Mouse (Mus musculus) right cerebral cortex, postnatal 14 days (tissue): ENCODE data around the gene Dact2.

Experiments
- DNase-seq: peaks from one replicate; pipeline ENCODE4 v3.0.0; 2022

Gene Dact2

GRCm38 (mm10) chr17:14204061-14204460 lies at the start of gene Dact2:
TSS of gene Dact2 (minus strand) at chr17:14204304.
- DNase-seq = peak; percentile 76

- DNase-seq = no peak
These were observed 48.4 kb upstream of the Dact2 start for GRCm38 (mm10) chr17:14252456-14252855.

DNA sequence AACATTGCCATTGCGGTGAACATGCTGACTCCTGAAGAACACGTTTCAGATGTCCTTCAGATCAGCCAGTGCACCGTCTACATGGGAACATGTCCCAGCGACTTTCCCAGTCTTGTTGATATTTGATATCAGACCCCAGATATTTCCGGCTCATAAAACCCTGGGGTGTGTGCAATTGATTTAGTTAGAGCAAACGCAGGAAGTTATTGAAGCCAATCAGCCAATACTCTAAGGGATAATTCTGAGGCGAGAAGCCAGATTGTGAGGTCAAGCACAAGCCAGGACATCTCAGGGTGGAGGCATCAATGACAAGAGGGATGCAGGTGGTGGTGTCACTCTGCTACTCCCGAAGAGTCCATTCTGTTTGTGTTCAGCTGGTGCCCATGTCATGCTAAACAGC lies 46.3 kb upstream of the Dact2 start:
- no peak for DNase-seq

DNA sequence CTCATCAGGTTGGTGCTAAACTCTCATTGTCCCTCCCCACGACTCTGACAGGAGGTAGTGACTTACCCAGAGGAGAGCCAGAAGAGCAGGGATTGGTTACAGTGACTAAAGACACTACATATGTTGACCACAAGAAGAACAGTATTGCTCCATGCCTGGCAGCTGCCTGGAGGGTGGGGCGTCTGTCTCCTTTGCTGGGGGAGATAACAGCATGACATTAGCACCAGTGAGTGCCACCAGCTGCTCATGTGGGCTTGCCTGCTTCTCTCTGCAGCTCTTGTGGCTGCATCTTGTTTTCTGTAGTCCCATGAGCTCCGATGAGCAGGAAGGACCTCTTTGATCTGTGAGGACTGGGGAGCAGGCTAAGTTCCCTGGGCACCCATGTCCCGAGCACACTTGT lies 45.5 kb upstream of the Dact2 start:
- DNase-seq = no peak

DNA sequence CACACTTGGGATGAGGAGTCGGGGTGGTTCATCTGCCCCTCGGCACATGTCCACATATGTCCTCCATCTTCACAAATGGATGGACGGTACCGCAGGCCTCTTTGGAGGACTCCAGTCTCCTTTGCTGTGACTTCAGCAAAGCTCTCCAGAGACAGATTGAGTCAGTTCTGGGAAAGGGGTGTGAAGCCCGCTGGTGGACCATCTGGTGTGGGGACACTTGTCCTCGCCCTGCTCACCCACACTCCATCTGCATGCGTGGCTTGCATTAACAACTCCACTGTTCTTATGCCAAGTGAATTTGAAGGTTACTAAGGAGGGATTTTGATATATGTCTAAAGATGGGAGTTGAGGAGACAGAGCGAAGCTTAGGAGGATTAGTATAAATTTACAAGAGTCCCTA lies 43.8 kb upstream of the Dact2 start:
- DNase-seq = peak; percentile 57

- DNase-seq = no peak
These were observed 42.2 kb upstream of the Dact2 start for GRCm38 (mm10) chr17:14246266-14246665.

DNA sequence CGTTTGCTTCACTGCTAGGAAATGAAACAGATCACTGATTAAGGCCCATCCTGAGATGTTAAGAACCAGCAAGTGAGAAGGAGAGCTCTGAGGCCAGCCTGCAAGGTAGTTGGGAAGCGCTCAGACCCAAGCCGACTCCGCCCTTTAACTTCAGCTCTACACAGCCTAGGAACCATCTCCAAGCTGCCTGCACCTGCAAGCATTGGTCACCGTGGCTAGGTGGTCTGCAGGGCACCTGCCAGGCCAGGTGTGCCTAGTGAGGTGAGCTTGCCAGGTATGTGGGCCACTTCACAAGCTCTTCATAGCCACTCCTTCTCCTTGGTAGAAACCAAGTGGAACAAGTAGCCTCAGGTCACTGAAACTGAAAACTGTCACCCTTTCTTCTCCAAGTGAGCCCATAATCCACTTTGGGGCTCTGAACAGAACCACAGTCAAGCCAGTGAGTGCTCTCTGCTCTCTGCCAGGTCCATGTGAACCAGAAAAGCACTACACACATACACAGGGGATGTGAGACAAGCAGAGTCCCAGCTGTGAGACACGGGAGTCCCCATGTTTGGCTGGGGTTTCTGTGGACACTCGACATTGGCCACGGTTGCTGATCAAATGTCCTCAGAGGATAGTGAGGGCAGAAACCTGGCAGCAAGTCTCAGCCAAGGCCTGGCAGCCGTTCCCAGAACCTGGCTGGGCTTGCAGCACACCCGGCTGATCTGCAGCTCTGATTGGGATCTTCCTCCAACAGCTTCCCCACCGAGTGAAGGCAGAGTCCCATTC lies 40.3 kb upstream of the Dact2 start:
- DNase-seq = no peak

- DNase-seq = no peak
These were observed 38.5 kb upstream of the Dact2 start for GRCm38 (mm10) chr17:14242634-14243033.

DNA sequence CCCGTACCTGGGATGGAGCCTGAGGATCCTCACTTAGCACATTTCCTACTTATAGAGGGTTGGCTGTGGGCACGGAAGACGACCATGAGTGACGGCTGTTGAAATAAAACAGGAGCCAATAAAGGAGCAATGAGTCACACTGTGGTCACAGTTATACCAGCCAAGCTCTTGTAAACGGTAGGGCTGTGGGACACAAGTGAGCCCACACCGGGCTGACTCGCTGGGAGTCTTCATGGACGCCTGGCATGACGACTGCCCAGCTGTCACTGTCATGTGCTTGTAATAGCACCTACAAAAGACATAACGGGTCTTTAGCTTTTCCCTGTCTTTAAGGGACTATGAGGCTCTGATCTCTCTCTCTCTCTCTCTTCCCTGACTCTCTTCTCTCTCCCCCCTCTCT lies 35.9 kb upstream of the Dact2 start:
- no peak for DNase-seq

DNA sequence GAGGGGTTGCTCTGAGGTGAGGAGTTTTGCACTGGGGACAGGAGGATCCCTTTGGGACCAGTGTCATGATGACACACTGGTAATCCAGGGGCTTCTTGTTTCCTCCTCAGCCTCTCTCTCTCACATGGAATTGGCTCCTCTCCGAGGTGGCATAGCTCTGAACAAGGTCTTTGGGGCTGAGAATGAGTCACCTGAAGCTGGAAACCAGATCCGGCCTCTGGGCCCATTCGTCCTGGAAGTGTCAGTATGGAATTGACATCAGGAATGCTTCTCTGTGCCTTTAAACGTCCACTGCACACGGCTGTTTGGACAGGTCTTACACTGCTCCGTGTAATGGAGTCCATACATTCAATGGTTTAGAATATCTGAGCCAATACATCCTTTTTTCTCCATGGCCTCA lies 33.0 kb upstream of the Dact2 start:
- no peak for DNase-seq

DNA sequence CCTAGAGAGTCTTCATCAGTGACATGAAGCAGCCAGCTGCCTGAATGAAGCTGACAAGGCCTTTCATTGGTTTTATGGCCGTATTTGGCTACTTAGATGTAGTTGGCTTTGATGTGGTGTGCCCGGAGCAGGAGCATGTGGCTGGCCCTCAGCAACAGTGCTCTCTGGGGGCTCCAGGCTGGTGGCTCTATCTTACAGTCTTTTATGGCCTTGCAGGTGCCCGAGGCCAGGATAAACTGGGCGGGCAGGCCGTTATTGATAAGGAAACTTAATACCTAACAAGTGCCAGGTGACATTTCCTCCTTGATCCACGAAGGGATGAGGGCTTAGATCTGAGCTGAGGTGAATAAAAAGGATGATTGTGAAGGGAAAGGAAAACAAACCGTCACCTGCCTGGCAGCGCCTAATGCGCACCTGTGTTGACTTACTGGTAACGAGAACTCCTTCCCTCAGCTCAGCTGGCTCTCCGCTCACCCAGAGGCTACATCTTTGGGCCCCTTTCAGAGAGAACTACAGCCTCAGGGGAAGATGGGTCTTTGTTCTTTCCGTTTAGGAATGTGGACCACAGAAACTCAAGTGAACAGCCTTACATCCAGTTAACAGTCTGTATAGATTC lies 30.8 kb upstream of the Dact2 start:
- DNase-seq = no peak

GRCm38 (mm10) chr17:14233658-14234057 lies 29.6 kb upstream of the Dact2 start:
- DNase-seq = no peak

- DNase-seq = peak; percentile 90
These were observed 28.5 kb upstream of the Dact2 start for GRCm38 (mm10) chr17:14232629-14233028.

- DNase-seq = no peak
These were observed 26.8 kb upstream of the Dact2 start for GRCm38 (mm10) chr17:14230698-14231430.

DNA sequence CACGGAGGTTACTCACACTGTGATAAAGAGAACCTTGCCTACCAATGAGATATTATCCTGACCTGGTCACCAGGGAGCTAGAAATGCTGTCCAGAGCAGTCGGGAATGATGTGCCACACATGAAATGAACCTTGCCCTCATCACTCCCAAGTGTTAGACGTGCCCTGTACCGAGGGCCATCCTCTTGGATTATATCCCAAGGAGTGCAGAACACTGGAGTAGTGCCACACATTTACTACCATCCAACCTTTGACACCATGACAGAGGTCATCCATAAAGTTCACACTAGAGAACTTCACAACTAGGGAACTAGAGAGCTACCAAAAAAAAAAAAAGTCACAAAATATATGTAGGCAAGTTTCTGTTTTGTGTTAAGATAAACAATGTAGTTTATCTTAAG lies 24.3 kb upstream of the Dact2 start:
- DNase-seq = no peak

GRCm38 (mm10) chr17:14227601-14228000 lies 23.5 kb upstream of the Dact2 start:
- DNase-seq = no peak

DNA sequence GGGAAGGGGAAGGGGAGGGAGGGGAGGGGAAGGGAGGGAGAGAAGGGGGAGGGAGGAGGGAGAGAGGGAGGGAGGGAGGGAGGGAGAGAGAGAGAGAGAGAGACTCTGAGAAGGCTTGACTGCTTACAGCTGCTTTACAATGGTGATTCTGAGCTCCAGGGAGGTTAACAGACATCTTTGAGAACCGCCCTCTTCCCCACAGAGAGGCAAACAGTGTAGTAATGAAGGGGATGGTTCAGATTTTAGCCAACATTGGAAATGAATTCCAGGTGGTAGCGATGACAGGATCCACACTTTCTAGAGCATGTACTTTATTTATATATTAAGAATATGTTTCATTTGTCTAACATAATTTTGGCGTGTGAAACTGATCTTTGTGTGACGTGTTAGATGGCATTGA lies 22.7 kb upstream of the Dact2 start:
- no peak for DNase-seq

GRCm38 (mm10) chr17:14225982-14226652 lies 22.0 kb upstream of the Dact2 start:
- no peak for DNase-seq

DNA sequence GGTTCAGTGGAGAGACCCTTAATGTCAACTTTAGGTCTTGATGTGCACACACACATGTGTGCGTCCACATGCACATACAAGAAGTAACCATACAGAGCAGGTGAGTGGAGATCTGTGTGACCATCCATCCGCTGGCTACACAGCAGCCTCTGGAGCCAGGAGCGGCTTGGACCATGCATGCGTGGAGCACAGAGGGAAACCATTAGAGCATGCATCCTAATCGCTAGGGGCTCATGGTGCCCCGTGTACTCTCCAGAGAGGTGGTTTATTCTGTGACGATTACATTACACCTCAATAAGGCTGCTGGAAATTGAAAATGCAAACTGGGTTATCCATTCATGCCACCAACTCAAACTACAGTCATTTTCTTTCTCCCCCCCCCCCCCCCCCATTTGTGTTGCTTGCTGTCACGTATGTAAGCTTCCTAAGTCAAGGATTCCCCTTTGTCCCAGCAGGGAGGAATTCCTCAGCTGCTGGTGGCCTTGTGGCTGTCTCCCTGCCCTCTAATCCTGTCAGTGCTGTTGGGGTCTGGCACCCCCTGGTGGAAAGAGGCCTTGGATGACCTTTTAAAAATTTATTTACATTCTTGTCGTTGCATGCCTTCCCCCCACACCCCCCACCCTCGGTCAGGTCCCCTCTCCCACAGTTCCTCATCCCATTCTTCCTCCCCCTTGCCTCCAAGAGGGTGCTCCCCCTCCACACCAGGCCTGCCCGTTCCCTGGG lies 17.9 kb upstream of the Dact2 start:
- no peak for DNase-seq

GRCm38 (mm10) chr17:14220606-14221202 lies 16.6 kb upstream of the Dact2 start:
- DNase-seq = peak; percentile 74

DNA sequence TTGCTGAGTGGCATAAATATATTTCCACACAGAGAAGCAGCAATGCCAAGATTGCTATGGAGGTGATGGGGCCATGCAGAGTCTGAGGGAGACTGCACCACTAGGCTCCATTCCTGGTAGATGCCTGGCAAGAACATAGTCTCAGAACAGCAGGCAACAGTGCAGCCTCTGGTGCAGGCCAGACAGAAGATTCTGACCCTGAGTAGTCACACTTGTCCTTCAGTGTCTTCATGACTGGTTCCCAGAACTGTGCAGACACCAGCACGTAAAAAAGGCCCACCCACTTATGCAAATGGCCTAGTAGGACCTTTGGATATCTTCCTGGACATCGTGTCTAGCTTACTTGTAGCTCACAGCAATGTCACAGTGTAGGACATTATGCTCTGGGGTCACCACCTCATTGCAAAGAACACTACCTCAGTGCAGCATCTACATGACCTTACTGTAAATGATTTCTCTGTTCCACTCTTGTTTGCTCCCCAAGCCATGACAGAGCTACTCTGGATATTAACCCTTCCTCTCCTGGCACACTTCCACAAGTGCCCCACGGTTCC lies 9.9 kb upstream of the Dact2 start:
- no peak for DNase-seq

DNA sequence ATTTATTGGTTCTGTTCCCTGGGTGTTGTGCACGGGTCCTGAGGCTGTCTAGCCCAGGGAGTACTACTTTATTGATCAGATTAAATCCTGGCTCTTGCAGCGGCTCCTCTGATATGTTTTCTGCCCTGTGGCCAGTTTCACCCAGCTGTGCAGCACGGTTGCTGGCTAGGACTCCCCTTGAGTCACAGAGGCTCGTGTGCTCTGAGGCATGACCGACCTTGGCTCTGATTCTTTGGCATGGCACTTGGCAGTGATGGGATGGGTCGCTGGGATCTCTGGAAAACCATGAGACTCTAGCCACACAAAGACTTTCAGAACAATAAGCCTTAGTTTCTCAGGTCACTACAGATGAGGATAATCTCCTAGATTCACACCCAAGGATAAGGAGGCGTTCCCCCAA lies 8.7 kb upstream of the Dact2 start:
- DNase-seq = no peak
